ENCODE assay signal across 7 mouse cellular contexts in the genomic region with DNA sequence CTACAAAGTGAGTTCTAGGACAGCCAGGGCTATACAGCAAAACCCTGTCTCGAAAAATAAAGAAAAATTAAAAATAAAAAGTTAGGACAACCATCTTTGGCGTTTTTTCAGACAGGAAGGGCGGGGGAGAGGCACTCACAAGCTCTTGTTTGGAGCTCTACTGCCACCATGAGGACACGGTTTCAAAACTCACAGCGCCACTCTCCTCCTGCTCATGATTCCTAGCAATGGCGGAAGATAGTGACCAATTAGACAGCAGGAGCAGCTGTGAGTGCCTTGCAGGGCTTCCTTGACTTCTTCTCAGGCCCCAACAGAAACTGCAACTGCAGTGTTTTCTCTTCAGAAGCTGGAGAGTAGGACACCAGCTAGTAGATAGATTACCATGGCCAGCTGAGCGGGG.
A peak's percentile ranks its signal among the peaks of the same experiment; 100 is the strongest.
DNase-seq lines count a peak whose midpoint lies in the region; ATAC-seq and TF ChIP-seq lines count a peak whose summit lies in the region.

No protein-coding gene starts in this region.

- H3K27ac ChIP-seq in left cerebral cortex, adult 2 months, result peak overlapping the region; percentile 85
- H3K27ac ChIP-seq in forebrain, embryonic 11.5 days (ENCODE audit: low read depth, low read length), result no peak overlapping the region
- H3K27ac ChIP-seq in intestine, embryonic 14.5 days (ENCODE audit: low read depth), result no peak overlapping the region
- H3K27ac ChIP-seq in midbrain, embryonic 13.5 days, result no peak overlapping the region

- H3K9ac ChIP-seq in forebrain, embryonic 11.5 days (ENCODE audit: low read length), result no peak overlapping the region
- H3K9ac ChIP-seq in intestine, embryonic 14.5 days (ENCODE audit: low read length), result no peak overlapping the region
- no peak overlapping the region for H3K9ac ChIP-seq in midbrain, embryonic 13.5 days (replicated peaks)

- 66% methylated on average over 7 of the region's 7 CpGs for WGBS in forebrain, embryonic 11.5 days
- WGBS in intestine, embryonic 14.5 days, result 80% methylated on average over 7 of the region's 7 CpGs
- WGBS in midbrain, embryonic 13.5 days, result 55% methylated on average over 7 of the region's 7 CpGs

- no peaks in the 10 kb centered on the region for H3K36me3 ChIP-seq in forebrain, embryonic 11.5 days (ENCODE audit: control insufficient read depth, insufficient read depth, low read length)
- H3K36me3 ChIP-seq in intestine, embryonic 14.5 days (ENCODE audit: control insufficient read depth, insufficient read depth, low read length), result no peaks in the 10 kb centered on the region; the same call in 1 of the 2 replicates
- H3K36me3 ChIP-seq in midbrain, embryonic 13.5 days, result peaks cover 15% of the 10 kb centered on the region

- ATAC-seq in forebrain, embryonic 11.5 days (replicated peaks; ENCODE audit: low FRiP score), result no peak
- no peak for ATAC-seq in intestine, embryonic 14.5 days (replicated peaks; ENCODE audit: low FRiP score, low TSS enrichment, low read depth)
- ATAC-seq in midbrain, embryonic 13.5 days, result no peak
- ATAC-seq in frontal cortex, adult (ENCODE audit: low TSS enrichment), result no peak

- no peaks in the 10 kb centered on the region for H3K27me3 ChIP-seq in forebrain, embryonic 11.5 days (ENCODE audit: control insufficient read depth, insufficient read depth, low read length)
- no peaks in the 10 kb centered on the region for H3K27me3 ChIP-seq in intestine, embryonic 14.5 days (replicated peaks; ENCODE audit: control insufficient read depth, insufficient read depth, low read length)
- H3K27me3 ChIP-seq in midbrain, embryonic 13.5 days, result no peaks in the 10 kb centered on the region

- TF ChIP-seq CTCF in left cerebral cortex, adult 2 months (IDR thresholded peaks at IDR 0.05), result peak; percentile 62

- no peaks in the 10 kb centered on the region for H3K9me3 ChIP-seq in forebrain, embryonic 11.5 days (ENCODE audit: control insufficient read depth, low read length)
- H3K9me3 ChIP-seq in intestine, embryonic 14.5 days (ENCODE audit: control insufficient read depth, low read length), result no peaks in the 10 kb centered on the region
- no peaks in the 10 kb centered on the region for H3K9me3 ChIP-seq in midbrain, embryonic 13.5 days

- H3K4me2 ChIP-seq in forebrain, embryonic 11.5 days (ENCODE audit: low read depth, low read length, severe bottlenecking), result no peak overlapping the region
- H3K4me2 ChIP-seq in intestine, embryonic 14.5 days (ENCODE audit: low read length), result peak overlapping the region; percentile 22; the same call in 1 of the 2 replicates
- H3K4me2 ChIP-seq in midbrain, embryonic 13.5 days (replicated peaks), result peak overlapping the region; percentile 27; the same call in 1 of the 2 replicates

- no peaks in the 10 kb centered on the region for H3K4me1 ChIP-seq in forebrain, embryonic 11.5 days (replicated peaks; ENCODE audit: control insufficient read depth, insufficient read depth, low read length)
- no peaks in the 10 kb centered on the region for H3K4me1 ChIP-seq in intestine, embryonic 14.5 days (replicated peaks; ENCODE audit: control insufficient read depth, insufficient read depth, low read length)
- H3K4me1 ChIP-seq in midbrain, embryonic 13.5 days (replicated peaks), result no peaks in the 10 kb centered on the region

- H3K4me3 ChIP-seq in left cerebral cortex, adult 2 months, result peak overlapping the region; percentile 30
- no peak overlapping the region for H3K4me3 ChIP-seq in forebrain, embryonic 11.5 days (ENCODE audit: low read depth, low read length)
- H3K4me3 ChIP-seq in intestine, embryonic 14.5 days (ENCODE audit: low read depth, low read length), result no peak overlapping the region
- no peak overlapping the region for H3K4me3 ChIP-seq in midbrain, embryonic 13.5 days (replicated peaks)

- intact Hi-C loops in left cerebral cortex, adult 2 months (cut with DNase I), result loop anchor here (2.0 kb wide), 1 partner anchor 17 kb away; no protein-coding TSS in a partner anchor

- DNase-seq in left cerebral cortex, adult 2 months (ENCODE audit: extremely low spot score in 1 of 2, low spot score in 2 of 2), result peak in 1 of 2 experiments; percentile 73
- DNase-seq in left cerebral cortex, adult 11 months (ENCODE audit: low spot score), result no peak
- peak; percentile 77 for DNase-seq in ZHBTc4 (ENCODE audit: low read depth, low spot score)
- DNase-seq in forebrain, embryonic 11.5 days (ENCODE audit: low spot score), result peak; percentile 57
- peak; percentile 80 for DNase-seq in intestine, embryonic 14.5 days (ENCODE audit: low spot score)
